Mouse (Mus musculus): ENCODE data around the gene Elf1.

Gene Elf1

DNA sequence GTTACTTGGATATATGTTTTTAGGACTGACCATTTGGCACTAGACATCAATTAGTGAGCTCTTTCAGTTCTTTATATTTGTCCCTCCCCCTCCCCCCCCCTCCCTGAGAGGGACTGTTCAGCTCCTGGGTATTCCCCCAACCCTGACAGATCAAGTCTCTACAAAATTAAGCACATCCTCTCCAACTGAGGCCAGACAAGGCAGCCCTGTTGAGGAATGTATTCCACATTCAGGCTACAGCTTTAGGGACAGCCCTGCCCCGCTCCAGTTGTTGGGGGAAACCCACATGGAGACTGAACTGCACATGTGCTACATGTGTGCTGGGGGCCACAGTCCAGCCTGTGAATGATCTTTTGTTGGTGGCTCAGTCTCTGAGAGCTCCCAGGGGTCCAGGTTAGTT lies 71.9 kb downstream of the Elf1 start:
- CTCF ChIA-PET, result interaction anchor here (0.6 to 1.2 kb wide), 5 partner anchors 20 to 71 kb away, joined by 3 read pairs; no protein-coding TSS in a partner anchor

DNA sequence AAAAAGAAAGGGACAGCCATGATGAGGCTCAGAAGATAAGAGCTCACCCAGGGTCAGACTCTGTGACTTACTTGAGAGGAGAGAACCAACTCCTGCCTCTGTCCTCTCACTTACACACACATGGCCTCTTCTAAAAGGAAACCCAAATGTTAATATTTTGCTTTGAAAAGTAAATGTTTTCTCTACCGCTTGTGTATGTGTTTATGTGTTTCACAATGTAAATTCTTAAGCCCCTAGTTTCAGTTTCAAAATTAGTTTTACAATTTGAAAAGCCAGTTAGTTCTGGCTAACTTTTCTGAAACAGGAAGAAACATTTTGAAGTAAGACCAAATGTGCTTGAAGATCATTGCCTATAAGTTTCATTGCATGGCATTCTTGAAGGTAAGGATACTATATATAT lies 76.8 kb downstream of the Elf1 start:
- CTCF ChIA-PET, result no interaction called here

DNA sequence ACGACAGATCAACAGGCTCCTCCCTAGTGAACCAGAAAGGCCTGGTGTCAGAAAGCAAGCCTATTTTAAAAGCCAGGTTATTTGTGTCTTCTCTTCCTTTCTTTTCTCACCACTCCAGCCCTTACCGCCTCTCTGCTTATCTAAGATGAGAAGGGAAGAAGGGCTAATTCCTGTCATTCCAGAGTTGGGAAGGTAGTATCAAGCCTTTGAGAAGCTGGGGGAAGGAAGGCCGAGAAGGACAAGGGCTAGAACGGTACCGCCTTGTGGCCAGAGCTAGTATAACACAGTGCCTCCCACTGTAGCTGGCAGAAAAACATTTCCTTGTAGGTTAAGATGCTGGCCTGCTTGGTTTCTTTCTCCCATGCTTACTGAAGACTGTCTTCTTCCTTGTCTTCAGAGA lies 81.8 kb downstream of the Elf1 start:
- CTCF ChIA-PET, result interaction anchor here (0.6 to 0.7 kb wide), 3 partner anchors 9 to 31 kb away, joined by 3 to 11 read pairs (median 3); no protein-coding TSS in a partner anchor

DNA sequence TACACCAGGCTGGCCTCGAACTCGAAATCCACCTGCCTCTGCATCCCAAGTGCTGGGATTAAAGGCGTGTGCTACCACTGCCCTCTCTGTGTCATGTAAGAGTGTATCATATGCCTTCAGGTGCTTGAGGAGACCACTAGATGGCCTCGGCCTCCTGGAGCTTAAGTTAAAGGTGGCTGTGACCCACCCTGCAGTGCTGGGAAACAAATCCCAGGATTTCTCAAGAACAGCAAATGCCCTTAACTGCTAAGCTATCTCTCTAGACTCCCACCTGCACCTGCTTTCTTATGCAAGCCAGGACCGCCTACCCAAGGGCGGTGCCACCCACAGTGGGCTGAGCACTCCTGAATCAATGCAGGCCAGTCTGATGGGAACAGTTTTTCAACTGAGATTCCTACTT lies 83.8 kb downstream of the Elf1 start:
- CTCF ChIA-PET, result no interaction called here

DNA sequence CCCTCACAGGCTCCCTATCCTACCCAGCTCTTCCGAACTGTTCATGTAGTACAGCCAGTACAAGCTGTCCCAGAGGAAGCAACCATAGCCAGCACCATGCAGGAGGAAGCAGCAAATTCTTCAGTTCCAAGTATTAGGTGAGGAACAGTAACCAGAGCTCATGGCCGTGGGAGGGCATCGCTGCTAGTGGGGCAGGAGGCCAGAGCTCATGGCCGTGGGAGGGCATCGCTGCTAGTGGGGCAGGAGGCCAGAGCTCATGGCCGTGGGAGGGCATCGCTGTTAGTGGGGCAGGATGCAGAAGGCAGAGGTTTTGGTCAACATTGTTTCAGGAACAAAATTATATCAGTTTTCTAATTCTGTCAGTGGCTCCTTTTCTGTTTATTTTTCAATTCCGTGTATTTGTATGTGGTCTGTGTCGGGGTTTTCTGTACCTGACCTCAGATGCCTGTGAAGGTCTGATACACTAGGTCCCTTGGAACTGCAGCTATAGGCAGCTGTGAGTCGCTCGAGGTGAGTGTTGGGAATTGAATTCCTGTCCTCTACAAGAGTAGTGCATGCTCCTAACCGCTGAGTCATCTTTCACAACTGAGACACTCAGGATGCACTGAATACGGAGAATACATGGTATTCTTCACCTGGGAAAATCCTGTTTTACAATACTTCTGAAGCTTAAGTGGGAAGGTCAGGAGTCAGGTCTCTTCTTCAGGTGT lies 92.6 kb downstream of the Elf1 start:
- CTCF ChIA-PET, result no interaction called here

DNA sequence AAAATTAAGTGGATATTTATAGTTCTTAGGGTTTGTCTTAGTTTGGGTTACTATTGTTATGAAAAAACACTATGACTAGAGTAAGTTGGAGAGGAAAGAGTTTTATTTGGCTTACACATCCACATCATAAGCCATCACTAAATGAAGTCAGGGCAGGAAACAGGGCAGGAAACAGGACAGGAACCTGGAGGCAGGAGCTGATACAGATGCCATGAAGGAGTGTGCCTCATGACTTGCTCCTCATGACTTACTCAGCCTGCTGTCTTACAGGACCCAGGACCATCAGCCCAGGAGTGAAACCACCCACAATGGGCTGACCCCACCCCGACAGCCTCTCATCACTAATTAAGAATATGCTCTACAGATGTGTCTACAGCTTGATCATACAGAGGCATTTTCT lies 93.4 kb downstream of the Elf1 start:
- CTCF ChIA-PET, result no interaction called here

DNA sequence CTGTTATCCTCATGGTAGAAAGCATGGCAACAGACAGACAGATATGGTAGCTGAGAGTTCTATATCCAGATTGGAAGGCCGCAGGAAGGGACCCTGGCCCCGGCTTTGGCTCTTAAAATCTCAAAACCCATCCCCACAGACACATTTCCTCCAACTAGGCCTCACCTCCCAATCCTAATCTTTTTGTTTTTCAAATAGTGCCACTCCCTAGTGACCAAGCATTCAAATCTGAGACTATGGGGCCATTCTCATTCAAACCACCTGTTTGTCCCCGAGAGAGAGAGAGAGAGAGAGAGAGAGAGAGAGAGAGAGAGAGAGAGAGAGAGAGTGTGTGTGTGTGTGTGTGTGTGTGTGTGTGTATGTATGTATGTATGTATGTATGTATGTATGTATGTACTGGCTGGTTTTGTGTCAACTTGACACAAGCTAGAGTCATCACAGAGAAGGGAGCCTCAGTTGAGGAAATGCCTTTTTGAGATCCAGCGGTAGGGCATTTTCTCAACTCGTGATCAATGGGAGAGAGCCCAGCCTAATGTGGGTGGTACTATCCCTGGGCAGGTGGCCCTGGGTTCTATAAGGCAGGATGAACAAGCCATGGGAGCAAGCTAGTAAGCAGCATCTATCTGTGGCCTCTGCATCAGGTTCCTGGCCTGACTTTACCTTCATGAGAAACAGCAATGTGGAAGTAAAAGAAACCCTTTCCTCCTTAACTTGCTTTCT lies 102.7 kb downstream of the Elf1 start:
- CTCF ChIA-PET, result no interaction called here

DNA sequence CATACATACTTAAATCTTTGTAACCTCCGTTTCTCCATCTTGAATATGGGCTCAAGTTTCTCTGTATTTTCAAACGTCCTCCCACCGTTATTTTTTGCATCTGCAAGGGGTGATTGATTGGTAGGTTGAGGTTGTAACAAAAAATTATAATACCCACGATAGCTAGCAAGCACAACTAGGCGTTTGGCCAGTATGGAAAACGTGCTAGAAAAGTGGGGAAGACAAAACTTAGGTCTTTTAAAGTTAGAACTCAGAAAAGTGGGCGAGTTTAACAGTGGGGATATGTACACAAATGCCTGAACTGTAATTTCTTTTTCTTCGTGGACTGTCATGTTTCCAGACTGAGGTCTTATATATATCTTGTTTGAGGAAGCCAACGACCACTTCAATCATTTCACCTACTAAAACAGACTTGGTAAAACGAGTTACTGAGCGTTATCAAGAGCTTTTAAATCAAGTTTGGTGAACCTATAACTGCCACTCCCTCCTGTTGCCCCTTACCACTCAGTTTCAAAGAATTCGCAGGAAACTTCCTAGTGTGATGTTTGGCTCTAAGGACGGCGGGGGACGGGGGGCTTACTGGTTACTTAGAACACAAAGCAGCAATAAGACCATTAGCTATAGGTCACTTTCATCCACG lies 105.6 kb downstream of the Elf1 start:
- CTCF ChIA-PET, result interaction anchor here (0.7 kb wide), 1 partner anchor 38 kb away, joined by 3 read pairs; no protein-coding TSS in a partner anchor

DNA sequence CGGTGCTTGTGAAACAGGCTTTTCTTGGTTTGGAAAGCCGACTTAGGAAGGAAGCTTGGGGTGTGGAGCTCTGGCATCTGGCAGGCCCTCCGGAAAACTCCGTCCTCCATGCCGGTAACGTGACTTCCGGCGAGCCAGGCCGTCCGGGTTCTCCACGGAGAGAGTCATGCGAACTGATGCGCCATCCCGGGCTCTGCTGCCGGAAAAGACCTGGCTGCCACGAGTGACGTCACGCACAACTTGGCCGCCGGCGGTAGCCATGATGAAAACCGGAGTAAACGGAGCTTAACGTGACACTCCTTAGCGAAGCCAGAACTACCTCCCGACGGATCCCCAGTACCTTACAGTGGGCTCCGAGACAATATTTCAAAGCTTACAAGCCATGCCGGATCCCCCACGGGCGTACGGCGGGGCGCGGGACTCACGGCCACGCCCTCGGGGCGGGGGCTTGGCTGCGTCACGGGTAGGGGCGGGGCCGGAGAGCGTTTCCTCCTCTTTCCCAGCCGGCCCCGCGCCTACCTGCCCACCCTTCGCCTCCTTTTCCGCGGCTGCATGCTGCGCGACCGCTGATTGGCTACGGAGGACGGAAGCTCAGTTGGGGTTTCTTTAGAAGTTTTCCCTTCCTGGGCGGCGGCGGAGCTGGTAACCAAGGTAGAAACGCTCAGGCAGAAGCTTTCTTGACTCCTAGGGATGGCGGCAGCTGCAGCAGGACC lies 106.3 kb downstream of the Elf1 start, which contains the start of gene Sugt1:
Gene Sugt1 (plus strand): TSS at position 553 of the 713 bp plus-strand sequence.
- CTCF ChIA-PET, result interaction anchor here (0.6 to 0.7 kb wide), 3 partner anchors 39 to 118 kb away, joined by 3 read pairs; no protein-coding TSS in a partner anchor

DNA sequence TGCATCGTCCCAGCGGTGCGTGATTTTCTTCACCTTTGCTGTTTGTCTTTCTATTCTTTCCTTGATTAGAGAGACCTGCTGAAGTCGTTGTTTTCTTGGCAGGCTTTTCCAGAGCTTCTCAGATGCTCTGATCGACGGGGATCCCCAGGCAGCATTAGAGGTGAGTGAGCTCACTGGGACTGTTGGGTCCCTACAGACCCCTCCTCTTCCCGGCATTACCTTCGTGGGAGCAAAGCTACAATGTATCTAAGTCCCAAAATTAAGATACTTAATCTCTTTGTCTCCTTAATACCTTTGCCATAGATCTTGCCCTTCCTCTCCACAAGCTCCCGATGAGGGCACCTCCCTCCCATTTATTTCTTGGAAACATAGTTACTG lies 106.8 kb downstream of the Elf1 start:
- CTCF ChIA-PET, result interaction anchor here (0.6 to 0.7 kb wide), 2 partner anchors 105 to 118 kb away, joined by 3 read pairs; no protein-coding TSS in a partner anchor

DNA sequence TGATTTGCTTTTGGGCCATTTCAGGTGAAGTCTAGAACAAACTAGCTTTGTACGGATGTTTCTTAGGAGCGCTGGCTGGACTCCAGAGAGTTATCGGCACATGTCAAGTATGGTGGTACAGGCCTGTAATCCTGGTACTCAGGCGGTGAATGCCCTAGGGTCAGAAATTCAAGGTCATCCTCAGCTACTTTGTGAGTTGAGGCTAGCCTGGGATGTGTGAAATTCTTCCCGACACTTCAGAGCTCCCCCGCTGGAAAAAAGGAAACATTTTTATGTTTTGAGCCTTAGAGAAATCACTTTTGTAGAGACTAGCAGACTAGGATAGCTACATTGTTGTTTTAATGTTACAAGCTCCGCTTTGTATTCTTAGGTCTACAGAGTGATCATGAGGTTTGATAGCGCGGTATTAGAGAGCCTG lies 107.5 kb downstream of the Elf1 start:
- CTCF ChIA-PET, result no interaction called here

DNA sequence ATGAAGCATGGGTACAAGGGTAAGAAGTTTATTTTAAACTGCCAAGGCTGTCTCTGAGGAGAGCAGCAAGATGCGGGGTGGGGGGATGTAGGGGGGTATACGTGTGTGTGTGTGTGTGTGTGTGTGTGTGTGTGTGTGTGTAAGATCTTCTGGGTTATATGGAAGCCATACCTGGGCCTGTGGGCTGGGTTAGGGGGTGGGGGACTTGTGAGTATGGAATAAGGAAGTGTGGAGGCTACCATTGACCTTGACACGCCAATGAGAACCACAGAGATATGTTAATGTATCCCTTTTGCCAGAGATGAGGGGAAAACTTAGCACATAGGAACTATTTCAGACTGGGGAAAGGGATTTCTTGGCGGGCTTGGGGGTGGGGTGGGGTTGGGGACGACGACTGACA lies 108.4 kb downstream of the Elf1 start:
- CTCF ChIA-PET, result no interaction called here

DNA sequence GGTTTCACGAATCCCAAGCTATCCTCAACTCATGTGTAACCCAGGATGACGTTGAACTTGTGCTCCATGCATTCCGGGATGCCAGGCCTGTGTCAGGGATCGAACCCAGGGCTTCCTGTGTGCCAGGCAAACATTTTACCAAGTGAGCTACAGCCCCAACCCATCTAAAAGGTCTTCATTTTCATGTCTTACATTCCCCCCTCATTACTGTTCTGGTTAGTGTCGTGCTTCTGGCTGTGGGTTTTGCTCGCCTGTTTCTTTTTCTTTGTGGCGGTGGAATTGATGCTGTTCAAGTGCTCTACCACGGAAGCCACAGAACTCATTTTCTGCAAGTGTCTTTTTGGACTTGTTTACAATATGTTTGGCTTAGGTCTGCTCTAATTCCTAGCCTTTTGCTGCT lies 109.9 kb downstream of the Elf1 start:
- CTCF ChIA-PET, result interaction anchor here (0.9 kb wide), 1 partner anchor 28 kb away, joined by 3 read pairs; no protein-coding TSS in a partner anchor

DNA sequence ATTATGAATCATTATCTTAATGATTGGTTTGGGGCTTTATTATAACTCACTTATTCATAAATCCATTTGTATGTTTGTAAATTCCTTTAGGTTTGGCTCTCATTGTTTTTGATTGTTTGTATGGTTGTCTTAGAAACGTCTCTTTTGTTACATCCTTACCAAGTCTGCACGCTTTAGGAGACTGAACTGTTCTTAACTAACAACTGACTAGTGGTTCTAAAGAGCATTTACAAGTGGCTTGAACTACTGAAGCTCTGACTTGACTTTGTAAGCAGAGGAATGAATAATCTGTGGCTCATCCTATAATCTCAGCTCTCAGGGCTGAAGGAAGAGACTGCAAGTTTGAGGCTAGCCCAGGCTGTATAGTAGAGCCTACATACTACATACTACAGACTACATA lies 110.6 kb downstream of the Elf1 start:
- CTCF ChIA-PET, result no interaction called here

DNA sequence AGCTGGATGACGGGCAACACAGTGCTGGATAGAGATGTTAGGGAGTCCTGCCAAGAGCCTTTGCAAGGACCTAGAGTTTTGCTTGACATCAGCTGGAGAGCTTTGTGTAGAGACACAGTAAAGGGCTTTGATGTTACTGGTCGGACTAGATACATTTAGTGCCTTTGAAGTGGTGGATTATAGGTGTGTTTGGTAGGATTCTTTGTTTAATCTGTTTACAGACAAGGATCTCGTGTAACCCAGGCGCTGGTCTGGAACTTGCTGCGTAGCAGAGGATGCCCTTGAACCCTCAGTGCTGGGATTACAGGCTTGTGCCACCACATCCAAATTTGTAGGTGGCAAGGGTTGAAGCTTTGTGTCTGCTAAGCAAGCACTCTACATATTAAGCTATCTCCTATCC lies 113.1 kb downstream of the Elf1 start:
- CTCF ChIA-PET, result no interaction called here

DNA sequence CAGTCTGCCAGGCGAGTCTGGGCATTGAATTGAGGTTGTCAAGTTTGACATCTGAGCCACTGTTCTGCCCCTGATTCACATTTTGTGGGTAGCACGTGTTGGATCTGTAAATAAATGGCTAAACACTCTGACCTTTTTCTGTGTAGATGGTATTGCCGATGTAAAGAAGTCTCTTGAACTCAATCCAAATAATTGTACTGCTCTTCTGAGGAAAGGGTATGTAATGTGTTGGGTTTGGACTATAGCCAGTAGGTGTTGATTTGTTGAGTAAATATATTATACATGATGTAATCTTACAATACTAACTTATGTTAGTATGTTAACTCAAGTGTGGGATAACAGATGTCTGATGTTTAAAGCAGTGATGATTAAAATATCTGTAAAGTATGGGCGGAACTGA lies 115.6 kb downstream of the Elf1 start:
- CTCF ChIA-PET, result no interaction called here

DNA sequence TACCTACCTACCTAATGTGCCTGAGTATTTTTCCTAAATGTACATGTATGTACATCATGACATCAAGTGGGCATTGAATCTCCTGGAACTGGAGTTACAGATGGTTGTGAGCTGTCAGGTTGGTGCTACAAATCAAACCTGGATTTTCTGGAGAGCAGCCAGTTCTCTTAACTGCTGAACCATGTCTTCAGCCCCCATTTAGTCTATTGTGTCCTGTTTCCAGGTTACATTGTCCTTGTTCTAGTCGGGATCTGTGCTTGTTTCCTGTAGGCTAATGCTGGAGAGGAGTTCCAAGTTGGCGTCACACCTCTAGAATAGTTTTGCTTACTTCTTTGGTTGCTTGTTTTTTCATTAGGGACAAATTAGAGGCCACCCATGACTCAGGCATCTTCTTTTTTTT lies 124.9 kb downstream of the Elf1 start:
- CTCF ChIA-PET, result no interaction called here

DNA sequence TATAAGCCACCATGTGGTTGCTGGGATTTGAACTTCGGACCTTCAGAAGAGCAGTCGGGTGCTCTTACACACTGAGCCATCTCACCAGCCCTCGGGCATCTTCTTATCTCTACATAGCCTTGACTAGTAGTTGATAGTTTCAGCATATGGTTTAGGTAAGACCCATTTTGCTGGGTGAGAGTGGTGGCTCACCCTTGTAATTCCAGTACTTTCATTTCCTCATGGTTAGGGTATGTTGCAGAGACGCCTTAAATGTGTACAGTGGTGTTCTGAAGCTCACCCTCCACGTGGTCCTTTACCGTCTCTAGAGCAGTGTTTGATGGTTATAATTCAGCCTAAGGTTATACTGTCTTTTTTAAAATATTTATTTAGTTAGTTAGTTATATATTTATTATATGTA lies 125.4 kb downstream of the Elf1 start:
- CTCF ChIA-PET, result no interaction called here

DNA sequence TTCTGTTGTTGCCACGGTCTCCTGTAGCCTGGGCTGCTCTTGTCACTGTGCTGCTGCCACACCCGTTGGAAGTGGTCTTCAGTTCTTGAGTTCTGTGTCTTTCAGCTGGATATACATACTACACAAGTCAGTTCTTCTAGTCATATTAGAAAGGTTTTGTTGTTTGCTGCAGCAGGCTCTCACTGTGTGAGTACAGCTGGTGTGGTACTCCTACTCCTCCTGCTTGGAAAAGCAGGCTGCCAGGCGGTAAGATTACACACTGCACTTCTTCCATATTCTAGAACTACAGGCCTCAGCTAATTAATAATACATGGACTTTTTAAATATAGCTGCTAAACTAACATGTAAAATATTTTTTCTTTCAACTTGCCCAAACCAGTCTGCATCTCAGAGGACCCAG lies 125.9 kb downstream of the Elf1 start:
- CTCF ChIA-PET, result no interaction called here

DNA sequence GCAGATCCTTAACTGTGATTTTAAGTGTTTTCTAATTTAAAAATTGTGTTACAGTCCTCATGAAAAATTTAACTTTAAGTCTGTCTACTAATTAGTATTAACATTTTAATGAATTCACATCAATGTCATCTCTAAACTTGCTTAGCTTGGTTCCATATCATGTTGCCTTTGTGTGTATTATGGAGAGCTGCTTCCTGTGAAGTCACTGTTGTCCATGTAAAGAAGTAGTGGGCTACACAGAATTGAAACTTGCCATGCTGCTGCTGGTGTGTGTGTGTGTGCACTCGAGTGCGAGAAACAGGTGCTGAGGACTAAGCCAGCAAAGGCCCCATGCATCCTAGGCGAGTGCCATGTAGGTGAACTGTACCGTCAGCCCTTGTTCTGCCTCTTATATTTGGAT lies 126.4 kb downstream of the Elf1 start:
- CTCF ChIA-PET, result no interaction called here

DNA sequence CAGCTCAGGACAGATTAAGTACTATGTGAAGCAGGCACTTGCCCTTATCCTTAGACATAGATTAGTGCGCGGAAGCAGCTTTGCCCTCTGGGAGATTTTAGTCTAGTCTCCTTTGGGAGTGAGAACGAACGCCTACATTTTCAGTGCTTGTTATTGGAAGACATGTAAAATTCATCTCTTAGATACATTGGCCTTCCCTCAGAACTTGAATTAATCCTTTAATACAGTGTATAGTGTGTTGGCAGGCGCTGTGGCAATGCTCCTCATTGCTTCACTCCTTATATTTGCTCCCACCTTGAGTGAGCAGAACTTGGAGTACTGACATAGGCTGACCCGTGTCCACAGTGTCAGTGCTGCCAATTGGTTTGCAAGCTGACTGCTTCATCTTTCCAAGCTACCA lies 127.3 kb downstream of the Elf1 start:
- CTCF ChIA-PET, result no interaction called here

DNA sequence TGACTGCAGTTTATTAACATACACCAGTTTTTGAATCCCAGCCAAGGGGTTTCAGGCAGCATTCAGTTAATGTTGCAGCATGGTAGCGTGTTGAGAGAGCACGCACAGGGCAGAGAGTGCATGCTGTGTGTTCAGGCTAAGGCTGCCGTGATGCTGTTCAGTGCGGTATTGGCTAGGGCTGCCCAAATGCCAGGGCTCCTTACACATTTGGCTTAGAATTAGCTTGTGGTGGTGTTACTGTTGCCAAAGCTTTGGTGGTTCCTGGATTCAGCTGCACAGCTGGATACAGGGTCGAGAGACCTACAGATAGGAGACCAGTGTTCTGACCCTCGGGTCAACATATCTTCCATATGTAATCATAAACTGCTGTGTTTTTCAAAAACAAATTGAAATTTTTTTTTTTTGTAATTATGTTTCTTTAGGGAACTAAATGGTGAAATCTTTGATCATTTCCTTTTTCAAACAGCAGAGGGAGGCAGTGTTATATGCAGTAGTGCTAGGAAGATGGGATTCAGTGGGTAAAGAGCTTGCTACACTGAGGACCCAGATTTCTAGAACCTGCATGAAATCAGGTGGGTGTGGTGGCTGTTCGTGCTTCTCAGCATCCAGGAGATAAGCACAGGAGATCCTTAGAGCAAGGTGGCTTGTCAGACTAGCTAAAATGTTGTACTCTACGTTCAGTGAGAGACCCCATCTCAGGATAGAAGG lies 136.3 kb downstream of the Elf1 start:
- CTCF ChIA-PET, result no interaction called here
